Comparison of ENCODE assay signal across 15 mouse cellular contexts in the genomic region with DNA sequence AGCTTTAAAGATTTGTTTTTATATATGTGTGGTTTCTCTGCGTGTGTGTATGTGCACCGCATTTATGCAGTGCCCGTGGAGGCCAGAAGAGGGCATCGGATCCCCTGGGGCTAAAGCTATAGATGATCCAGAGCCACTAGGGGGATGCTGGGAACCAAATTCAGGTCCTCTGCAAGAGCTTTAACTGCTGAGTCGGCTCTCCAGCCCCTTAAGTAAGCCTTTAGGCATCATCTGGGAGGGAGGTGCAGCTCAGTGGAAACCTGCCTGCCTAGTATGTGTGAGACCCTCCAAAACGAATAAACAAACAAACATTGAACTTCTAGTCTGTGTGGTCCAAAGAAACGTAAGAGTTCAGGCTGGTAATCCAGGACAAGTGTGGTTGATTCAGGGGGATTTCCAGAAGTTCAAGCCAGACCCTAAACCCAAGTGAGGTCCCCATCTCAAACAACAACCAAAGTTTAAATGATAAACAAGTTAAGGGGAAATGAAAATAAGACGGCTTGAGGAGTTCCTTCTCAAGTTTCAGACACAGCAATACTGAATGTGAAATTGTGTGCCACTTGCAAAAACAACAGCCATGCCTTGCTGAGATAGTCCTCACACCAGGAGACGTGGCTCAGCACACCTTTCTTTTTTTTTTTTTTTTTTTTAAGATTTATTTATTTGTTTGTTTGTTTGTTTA. TPM values are rescaled to one million over a fixed set of nuclear protein-coding genes. Genes with fewer than 3 reads are reported as not detected.
DNase-seq lines count a peak whose midpoint lies in the region; TF ChIP-seq lines count a peak whose summit lies in the region.
"Had no signal": no experiment of that assay in that cellular context is flagged by ENCODE, and none has a peak within 500 bp of the region (broad histone marks: within the 10 kb centered on the region; RNA-seq: fewer than 3 reads in every experiment).

No protein-coding gene starts in this region.

- H3K4me3 ChIP-seq in left cerebral cortex, adult 2 months = no peak overlapping the region
- H3K4me3 ChIP-seq in ES-Bruce4 (ENCODE audit: low read depth, low read length) = no peak overlapping the region
- no peak overlapping the region for H3K4me3 ChIP-seq in bone marrow, adult 2 months (replicated peaks; ENCODE audit: control insufficient read depth, low read depth, low read length)
- no peak overlapping the region for H3K4me3 ChIP-seq in thymus, adult 2 months (ENCODE audit: control insufficient read depth, insufficient read depth, low read length)
- H3K4me3 ChIP-seq: embryonic facial prominence, embryonic 13.5 days; hindbrain, embryonic 12.5 days; kidney, embryonic 15.5 days had no signal

- peaks cover 1% of the 10 kb centered on the region; the same call in 1 of the 2 replicates for H3K36me3 ChIP-seq in ES-Bruce4 (ENCODE audit: control insufficient read depth, insufficient read depth, low read length, poor library complexity, severe bottlenecking)
- H3K36me3 ChIP-seq in splenic B cell, adult 2 months (ENCODE audit: control insufficient read depth, insufficient read depth, low read length, poor library complexity, severe bottlenecking) = 0 out of 2 replicates have a peak, but pooled peaks cover under 1% of the 10 kb centered on the region
- peaks cover 39% of the 10 kb centered on the region for H3K36me3 ChIP-seq in thymus, adult 2 months (ENCODE audit: control insufficient read depth, insufficient read depth, low read length)

- H3K9ac ChIP-seq in ES-Bruce4 (ENCODE audit: low read depth, poor library complexity, severe bottlenecking) = no peak overlapping the region
- H3K9ac ChIP-seq: embryonic facial prominence, embryonic 13.5 days; hindbrain, embryonic 12.5 days; kidney, embryonic 15.5 days had no signal

- intact Hi-C loops in left cerebral cortex, adult 2 months (cut with DNase I) = no loop called here
- intact Hi-C loops in left cerebral cortex, postnatal 10 days (cut with DNase I) = no loop called here

- peaks cover 18% of the 10 kb centered on the region for H3K4me1 ChIP-seq in ES-Bruce4 (ENCODE audit: control insufficient read depth, insufficient read depth, low read length)
- H3K4me1 ChIP-seq in bone marrow, adult 2 months (ENCODE audit: control insufficient read depth, insufficient read depth, low read length) = peaks cover 14% of the 10 kb centered on the region
- peaks cover 39% of the 10 kb centered on the region for H3K4me1 ChIP-seq in thymus, adult 2 months (replicated peaks; ENCODE audit: control insufficient read depth, insufficient read depth, low read length)

- no peak for TF ChIP-seq POLR2A in ES-Bruce4 (IDR thresholded peaks at IDR 0.05; ENCODE audit: insufficient read depth, low read length)
- TF ChIP-seq POLR2A in bone marrow, adult 2 months (IDR thresholded peaks at IDR 0.05; ENCODE audit: borderline replicate concordance, control insufficient read depth, low read depth, low read length) = no peak
- TF ChIP-seq POLR2A in thymus, adult 2 months (IDR thresholded peaks at IDR 0.05; ENCODE audit: control insufficient read depth, extremely low read depth, insufficient read depth, low read length, poor library complexity) = no peak

- no peak for TF ChIP-seq EP300 in ES-Bruce4 (IDR thresholded peaks at IDR 0.05; ENCODE audit: insufficient read depth, low read depth, low read length)

- peak; percentile 11; the same call in 1 of the 2 replicates for TF ChIP-seq CTCF in left cerebral cortex, adult 2 months (IDR thresholded peaks at IDR 0.05)
- TF ChIP-seq CTCF in ES-Bruce4 (IDR thresholded peaks at IDR 0.05; ENCODE audit: low read depth, low read length) = peak; percentile 16
- TF ChIP-seq CTCF in bone marrow, adult 2 months (IDR thresholded peaks at IDR 0.05; ENCODE audit: control insufficient read depth, insufficient read depth, low read length) = no peak
- no peak for TF ChIP-seq CTCF in thymus, adult 2 months (IDR thresholded peaks at IDR 0.05; ENCODE audit: borderline replicate concordance, control insufficient read depth, extremely low read depth, insufficient read depth, low read length, poor library complexity)

- peaks cover 5% of the 10 kb centered on the region; the same call in 1 of the 2 replicates for H3K9me3 ChIP-seq in ES-Bruce4 (replicated peaks; ENCODE audit: control insufficient read depth, insufficient read depth, low read length, poor library complexity, severe bottlenecking)
- H3K9me3 ChIP-seq: embryonic facial prominence, embryonic 13.5 days; hindbrain, embryonic 12.5 days had no signal

- no peak for DNase-seq in left cerebral cortex, adult 2 months (ENCODE audit: extremely low spot score in 1 of 2, low spot score in 2 of 2)
- DNase-seq in left cerebral cortex, postnatal 10 days (ENCODE audit: extremely low spot score in 1 of 2, low spot score in 2 of 2) = no peak
- DNase-seq in splenic B cell, adult 2 months (ENCODE audit: low read depth, low spot score) = peak; percentile 69
- DNase-seq in thymus, adult 2 months = no peak
- DNase-seq in right cerebral cortex, adult 2 months (ENCODE audit: low spot score in 2 of 2) = no peak
- DNase-seq: adrenal gland, adult 8-10 months; cerebellum, adult 18-20 months; gastrocnemius, postnatal 10 days; right cerebral cortex, postnatal 4 days; thymus, postnatal 14 days had no signal

- no peaks in the 10 kb centered on the region for H3K27me3 ChIP-seq in ES-Bruce4 (ENCODE audit: control insufficient read depth, insufficient read depth, low read length, poor library complexity, severe bottlenecking)
- H3K27me3 ChIP-seq in splenic B cell, adult 2 months (ENCODE audit: control insufficient read depth, insufficient read depth, low read length, poor library complexity, severe bottlenecking) = no peaks in the 10 kb centered on the region
- H3K27me3 ChIP-seq in thymus, adult 2 months (ENCODE audit: control insufficient read depth, insufficient read depth, low read length) = no peaks in the 10 kb centered on the region
- H3K27me3 ChIP-seq: embryonic facial prominence, embryonic 13.5 days; hindbrain, embryonic 12.5 days; kidney, embryonic 15.5 days had no signal

- H3K27ac ChIP-seq in left cerebral cortex, adult 2 months = no peak overlapping the region
- H3K27ac ChIP-seq in ES-Bruce4 (ENCODE audit: insufficient read depth, low read length) = no peak overlapping the region
- H3K27ac ChIP-seq in bone marrow, adult 2 months (ENCODE audit: control insufficient read depth, insufficient read depth, low read depth, low read length, poor library complexity) = peak overlapping the region; percentile 52; the same call in 1 of the 2 replicates
- H3K27ac ChIP-seq in thymus, adult 2 months (ENCODE audit: control insufficient read depth, insufficient read depth, low read length) = no peak overlapping the region
- H3K27ac ChIP-seq: embryonic facial prominence, embryonic 13.5 days; hindbrain, embryonic 12.5 days; kidney, embryonic 15.5 days had no signal

- 87% methylated on average over 9 of the region's 9 CpGs for WGBS in bone marrow, adult 2 months
- 95% methylated on average over 9 of the region's 9 CpGs for WGBS in thymus, adult 2 months

RNA-seq across cellular contexts. Expression of a gene that starts 57.5 kb away (rescaled TPM):
- total RNA-seq in left cerebral cortex, adult 2 months (2021) = 100 to 1,000 TPM in 1 of 2 experiments, 10 to 100 TPM in 1; 85.8 to 101 TPM
- total RNA-seq in left cerebral cortex, postnatal 10 days (2021) = 10 to 100 TPM; 71.9 to 72.8 TPM
- polyA plus RNA-seq in ES-Bruce4 (2011; ENCODE audit: insufficient read depth, insufficient read length, low read depth, missing spikeins) = 77.7 and 84.7 TPM in 2 replicates
- polyA plus RNA-seq in bone marrow, adult 2 months (2011; ENCODE audit: insufficient read depth, insufficient read length, low replicate concordance, missing spikeins) = 25.6 and 67.8 TPM in 2 replicates
- 148 and 160 TPM in 2 replicates for polyA plus RNA-seq in thymus, adult 2 months (2012; rRNA removed)

Comparison
In these comparisons a context has a peak if more than half of its experiments do, and no peak if none do; other contexts are left out.
1. CTCF ChIP-seq: peak in left cerebral cortex, adult 2 months (single experiment) and ES-Bruce4 (single experiment); none in bone marrow, adult 2 months (single experiment) and thymus, adult 2 months (single experiment).